Mouse (Mus musculus) adipocyte (in vitro differentiated cells): ENCODE measurements around the gene Emp1.

Experiments used
- DNase-seq: peaks from one replicate; pipeline ENCODE4 v3.0.0-alpha.2; 2016; ENCODE audit warnings: low spot score

The Emp1 gene

GRCm38 (mm10) chr6:135362459-135363159 lies at the start of gene Emp1:
Emp1 (plus strand) TSS chr6:135362545.
- DNase-seq = peak; percentile 97

- no peak for DNase-seq
These were observed 48.4 kb upstream of the Emp1 start for GRCm38 (mm10) chr6:135313981-135314380.

GRCm38 (mm10) chr6:135316141-135316540 lies 46.2 kb upstream of the Emp1 start:
- no peak for DNase-seq

- no peak for DNase-seq
These were observed 42.9 kb upstream of the Emp1 start for GRCm38 (mm10) chr6:135319431-135319933.

- no peak for DNase-seq
These were observed 39.6 kb upstream of the Emp1 start for GRCm38 (mm10) chr6:135322749-135323148.

GRCm38 (mm10) chr6:135323311-135323982 lies 38.9 kb upstream of the Emp1 start:
- DNase-seq = no peak

GRCm38 (mm10) chr6:135324111-135324510 lies 38.2 kb upstream of the Emp1 start:
- DNase-seq = no peak

- DNase-seq = no peak
These were observed 37.6 kb upstream of the Emp1 start for GRCm38 (mm10) chr6:135324686-135325300.

- DNase-seq = no peak
These were observed 35.5 kb upstream of the Emp1 start for GRCm38 (mm10) chr6:135326847-135327246.

GRCm38 (mm10) chr6:135331916-135332315 lies 30.4 kb upstream of the Emp1 start:
- no peak for DNase-seq

GRCm38 (mm10) chr6:135332737-135333281 lies 29.5 kb upstream of the Emp1 start:
- DNase-seq = no peak

GRCm38 (mm10) chr6:135333994-135334651 lies 28.2 kb upstream of the Emp1 start:
- DNase-seq = peak; percentile 65

- DNase-seq = peak; percentile 46
These were observed 26.0 kb upstream of the Emp1 start for GRCm38 (mm10) chr6:135336376-135336775.

GRCm38 (mm10) chr6:135340355-135341075 lies 21.8 kb upstream of the Emp1 start:
- no peak for DNase-seq

GRCm38 (mm10) chr6:135341076-135341378 lies 21.3 kb upstream of the Emp1 start:
- no peak for DNase-seq

- DNase-seq = peak; percentile 42
These were observed 10.6 kb upstream of the Emp1 start for GRCm38 (mm10) chr6:135351638-135352302.

- no peak for DNase-seq
These were observed 9.8 kb upstream of the Emp1 start for GRCm38 (mm10) chr6:135352537-135352936.

GRCm38 (mm10) chr6:135354953-135355352 lies 7.4 kb upstream of the Emp1 start:
- DNase-seq = no peak

- DNase-seq = no peak
These were observed 2.0 kb upstream of the Emp1 start for GRCm38 (mm10) chr6:135360331-135360730.

GRCm38 (mm10) chr6:135362098-135362458 lies 267 bp upstream of the Emp1 start:
- no peak for DNase-seq
